Mouse (Mus musculus) E14TG2a.4 (cell line): ENCODE measurements at regions not wholly inside any gene's neighbourhood (a gene's known extent, or its start where the extent isn't known, plus 50 kb on each side); places are given as distances from the start of the nearest gene placed in this dataset.

Experiments used
- H3K27me3 ChIP-seq: 2 replicates; pipeline ENCODE4 v1.6.1; 2014; ENCODE audit warnings: low read length, control low read depth; ENCODE audit not compliant: insufficient read depth
- H3K36me3 ChIP-seq: 2 replicates; pipeline ENCODE4 v1.6.1; 2014; ENCODE audit warnings: low read length, control low read depth; ENCODE audit not compliant: insufficient read depth
- H3K4me1 ChIP-seq: replicated peaks from 2 replicates; pipeline ENCODE4 v1.6.1; 2014; ENCODE audit warnings: low read depth, low read length, control low read depth
- H3K4me3 ChIP-seq: replicated peaks from 2 replicates; pipeline ENCODE4 v1.5.1; 2014; ENCODE audit warnings: mild to moderate bottlenecking, low read length
- H3K9me3 ChIP-seq: 2 replicates; pipeline ENCODE4 v1.6.1; 2014; ENCODE audit warnings: low read length, control low read depth
- CTCF ChIP-seq: conservative IDR thresholded peaks from 2 replicates; pipeline ENCODE4 v1.5.1; 2014; ENCODE audit warnings: low read length
- NANOG ChIP-seq: IDR thresholded peaks from 2 replicates; pipeline ENCODE4 v1.6.1; 2014; ENCODE audit warnings: borderline replicate concordance, low read length, mixed read lengths
- POU5F1 ChIP-seq: IDR thresholded peaks from 2 replicates; pipeline ENCODE4 v1.6.1; 2014; ENCODE audit warnings: low read length, borderline replicate concordance

DNA sequence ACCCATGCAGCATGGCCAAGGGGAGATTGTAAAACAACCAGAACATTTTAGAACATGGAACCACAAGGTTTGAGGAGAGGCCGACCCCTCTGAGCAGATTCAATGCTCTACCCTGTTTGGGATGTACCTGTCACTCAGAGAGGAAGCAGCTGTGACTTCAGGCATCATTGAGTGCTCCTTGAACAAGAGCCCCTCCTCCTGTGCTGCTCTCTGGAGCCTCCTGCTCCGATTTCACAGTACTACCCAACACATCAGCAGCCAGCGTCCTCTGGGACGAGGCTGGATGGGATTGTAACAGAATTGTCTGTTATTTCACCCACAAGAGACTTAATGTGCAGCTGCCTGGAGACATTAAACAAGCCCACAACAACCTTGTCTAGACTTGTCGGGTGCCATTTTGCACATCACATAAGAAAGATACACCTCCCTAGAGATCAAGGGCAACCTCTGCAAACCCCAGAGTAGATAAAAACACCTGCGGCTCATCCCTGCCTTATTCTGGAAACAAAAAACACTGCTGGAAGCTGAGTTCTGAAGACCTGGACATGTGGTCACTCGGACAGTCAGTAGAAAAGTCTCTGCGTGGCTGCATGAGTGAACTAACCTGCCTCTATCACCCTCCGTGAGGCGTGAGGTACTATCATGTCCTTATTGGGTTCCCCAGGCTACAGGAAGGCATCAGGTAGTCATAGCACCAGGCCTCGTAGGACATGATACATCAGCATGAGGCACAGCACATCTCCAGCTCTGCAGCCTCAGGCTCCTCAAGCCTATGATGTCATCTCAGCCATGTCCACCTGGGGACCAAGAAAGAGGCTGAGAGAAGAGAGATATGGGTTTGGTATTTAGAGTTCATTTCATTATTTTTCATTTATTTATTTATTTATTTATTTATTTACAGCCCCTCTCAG is 140.4 kb upstream of the Nsun2 start:
- Histone ChIP-seq H3K4me1 (no peaks in the 10 kb centered on the region), H3K36me3 (no peaks in the 10 kb centered on the region), H3K9me3 (peaks cover 36% of the 10 kb centered on the region), H3K27me3 (no peaks in the 10 kb centered on the region), H3K4me3 (no peak overlapping the region)
- no peak for TF ChIP-seq CTCF
- no peak for TF ChIP-seq POU5F1
- TF ChIP-seq NANOG: no peak

DNA sequence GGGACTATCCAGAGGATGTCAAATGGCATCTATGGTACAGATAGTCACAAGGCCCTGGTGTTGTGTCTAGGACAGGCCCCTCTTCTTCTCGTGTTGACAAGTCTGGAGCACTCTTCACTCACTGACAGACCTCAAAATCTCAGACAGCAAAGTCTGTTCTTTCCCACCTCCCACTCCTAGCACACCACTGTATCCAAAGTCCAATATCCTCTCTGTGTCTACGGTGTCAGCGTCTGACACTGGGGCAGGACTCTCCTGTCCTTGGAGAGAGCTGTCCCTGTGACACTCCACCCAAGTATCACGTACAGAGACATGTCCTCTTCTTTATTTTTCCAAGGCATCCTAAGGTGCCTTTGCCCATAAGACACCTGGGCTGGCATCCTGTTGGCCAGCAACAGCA is 139.0 kb upstream of the Nsun2 start:
- peaks cover 36% of the 10 kb centered on the region for H3K9me3 ChIP-seq
- no peak overlapping the region for H3K4me3 ChIP-seq
- no peaks in the 10 kb centered on the region for H3K27me3 ChIP-seq
- no peak for TF ChIP-seq POU5F1
- no peak for TF ChIP-seq CTCF
- no peaks in the 10 kb centered on the region for H3K36me3 ChIP-seq
- no peaks in the 10 kb centered on the region for H3K4me1 ChIP-seq

GRCm38 (mm10) chr13:69410359-69410758 is 123.2 kb upstream of the Nsun2 start:
- H3K36me3 ChIP-seq: no peaks in the 10 kb centered on the region
- TF ChIP-seq CTCF (no peak), NANOG (no peak), POU5F1 (no peak)
- no peak overlapping the region for H3K4me3 ChIP-seq
- H3K27me3 ChIP-seq: no peaks in the 10 kb centered on the region
- H3K9me3 ChIP-seq: no peaks in the 10 kb centered on the region
- H3K4me1 ChIP-seq: no peaks in the 10 kb centered on the region

- TF ChIP-seq POU5F1 (no peak), CTCF (no peak), NANOG (no peak)
- Histone ChIP-seq H3K4me3 (no peak overlapping the region), H3K36me3 (no peaks in the 10 kb centered on the region), H3K9me3 (no peaks in the 10 kb centered on the region), H3K27me3 (no peaks in the 10 kb centered on the region), H3K4me1 (0 out of 2 replicates have a peak, but pooled peaks cover 6% of the 10 kb centered on the region)
Observed at GRCm38 (mm10) chr13:69414813-69415212, 118.7 kb upstream of the Nsun2 start.

DNA sequence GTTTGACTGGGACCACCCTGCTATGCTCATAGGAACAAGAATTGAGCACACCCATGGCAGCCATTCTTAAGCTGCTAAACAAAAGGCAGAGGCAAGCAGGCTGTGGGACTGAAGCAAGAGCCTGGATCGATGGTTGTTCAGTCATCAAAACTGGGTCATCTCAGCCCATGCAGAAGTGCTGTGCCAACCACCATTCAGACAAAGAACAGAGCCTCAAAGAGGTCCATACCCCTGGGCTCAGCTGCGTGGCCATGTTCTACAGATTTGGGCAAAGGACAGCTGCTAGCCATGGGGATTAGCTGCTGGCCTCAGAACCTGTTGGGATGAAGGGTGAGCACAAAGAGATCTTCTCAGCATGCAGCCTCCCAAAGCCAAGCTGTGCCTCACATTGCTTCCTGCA is 116.8 kb upstream of the Nsun2 start:
- H3K4me1 ChIP-seq: 0 out of 2 replicates have a peak, but pooled peaks cover 6% of the 10 kb centered on the region
- H3K9me3 ChIP-seq: no peaks in the 10 kb centered on the region
- TF ChIP-seq NANOG: no peak
- TF ChIP-seq CTCF: no peak
- TF ChIP-seq POU5F1: no peak
- H3K4me3 ChIP-seq: no peak overlapping the region
- no peaks in the 10 kb centered on the region for H3K36me3 ChIP-seq
- no peaks in the 10 kb centered on the region for H3K27me3 ChIP-seq

GRCm38 (mm10) chr13:69417855-69418478 is 115.6 kb upstream of the Nsun2 start:
- TF ChIP-seq CTCF (no peak), NANOG (no peak), POU5F1 (no peak)
- H3K4me1 ChIP-seq: 0 out of 2 replicates have a peak, but pooled peaks cover 6% of the 10 kb centered on the region
- H3K36me3 ChIP-seq: no peaks in the 10 kb centered on the region
- H3K27me3 ChIP-seq: no peaks in the 10 kb centered on the region
- H3K4me3 ChIP-seq: no peak overlapping the region
- no peaks in the 10 kb centered on the region for H3K9me3 ChIP-seq

DNA sequence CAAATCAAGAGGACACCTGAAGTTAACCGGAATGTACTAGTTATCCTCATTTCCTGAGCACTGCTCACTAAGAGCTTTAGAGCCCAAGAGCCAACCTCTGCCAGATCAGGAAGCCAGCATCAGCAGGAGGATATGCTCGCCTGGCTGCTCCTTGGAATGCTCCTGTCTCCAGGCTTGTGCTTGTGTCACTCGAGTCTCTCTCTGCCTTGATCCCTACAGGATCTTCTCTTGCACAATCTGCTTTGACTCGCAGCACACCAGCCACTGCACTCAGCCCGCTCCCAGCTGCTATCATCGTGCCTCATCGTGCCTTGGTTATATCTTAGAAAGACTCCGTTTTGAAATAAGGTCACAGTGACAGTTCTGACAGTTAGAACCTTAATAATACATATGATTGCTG is 113.4 kb upstream of the Nsun2 start:
- no peak overlapping the region for H3K4me3 ChIP-seq
- H3K27me3 ChIP-seq: no peaks in the 10 kb centered on the region
- H3K4me1 ChIP-seq: 0 out of 2 replicates have a peak, but pooled peaks cover 6% of the 10 kb centered on the region
- TF ChIP-seq POU5F1 (no peak), CTCF (no peak), NANOG (no peak)
- H3K36me3 ChIP-seq: no peaks in the 10 kb centered on the region
- H3K9me3 ChIP-seq: no peaks in the 10 kb centered on the region

- Histone ChIP-seq H3K4me3 (no peak overlapping the region), H3K4me1 (0 out of 2 replicates have a peak, but pooled peaks cover 6% of the 10 kb centered on the region), H3K9me3 (no peaks in the 10 kb centered on the region), H3K27me3 (no peaks in the 10 kb centered on the region), H3K36me3 (no peaks in the 10 kb centered on the region)
- TF ChIP-seq CTCF (no peak), POU5F1 (no peak), NANOG (no peak)
Observed at GRCm38 (mm10) chr13:69421966-69422365, 111.6 kb upstream of the Nsun2 start.

GRCm38 (mm10) chr13:69426117-69426516 is 107.4 kb upstream of the Nsun2 start:
- no peaks in the 10 kb centered on the region for H3K4me1 ChIP-seq
- peaks cover 12% of the 10 kb centered on the region for H3K9me3 ChIP-seq
- no peaks in the 10 kb centered on the region for H3K36me3 ChIP-seq
- no peaks in the 10 kb centered on the region for H3K27me3 ChIP-seq
- H3K4me3 ChIP-seq: no peak overlapping the region
- TF ChIP-seq CTCF (no peak), POU5F1 (no peak), NANOG (no peak)
